Mouse (Mus musculus) cerebellum, adult 2 months (tissue): Measurements from ENCODE around the gene Gm17606.

ENCODE experiments used
- CTCF ChIP-seq: fragments of 200-500 bp; IDR thresholded peaks from 2 replicates; pipeline ENCODE4 v1.5.1; 2011; ENCODE audit warnings: low read depth, mild to moderate bottlenecking, control low read depth, low read length, moderate library complexity, borderline replicate concordance; ENCODE audit not compliant: insufficient read depth
- POLR2A ChIP-seq: fragments of 200-500 bp; IDR thresholded peaks from 2 replicates; pipeline ENCODE4 v1.6.1; 2011; ENCODE audit warnings: low read length, control low read depth, borderline replicate concordance; ENCODE audit not compliant: insufficient read depth

- TF ChIP-seq POLR2A: no peak
- TF ChIP-seq CTCF: no peak
These were observed 19.6 kb upstream of the Gm17606 start, which contains the start of gene Psmb11 for GRCm38 (mm10) chr14:54621133-54621532.
